Mouse (Mus musculus): Measurements from ENCODE around the gene Synj2. TPM values are rescaled to one million over a fixed set of nuclear protein-coding genes. Genes with fewer than 3 reads are reported as not detected.

Gene Synj2
- polyA plus RNA-seq, 1 experiment from 2014 or later: 1.5 TPM

GRCm38 (mm10) chr17:5936276-5936675 is 4.8 kb upstream of the Synj2 start:
- ATAC-seq (ENCODE audit: low FRiP score): no peak
- WGBS: 52% methylated on average over 14 of the region's 14 CpGs

DNA sequence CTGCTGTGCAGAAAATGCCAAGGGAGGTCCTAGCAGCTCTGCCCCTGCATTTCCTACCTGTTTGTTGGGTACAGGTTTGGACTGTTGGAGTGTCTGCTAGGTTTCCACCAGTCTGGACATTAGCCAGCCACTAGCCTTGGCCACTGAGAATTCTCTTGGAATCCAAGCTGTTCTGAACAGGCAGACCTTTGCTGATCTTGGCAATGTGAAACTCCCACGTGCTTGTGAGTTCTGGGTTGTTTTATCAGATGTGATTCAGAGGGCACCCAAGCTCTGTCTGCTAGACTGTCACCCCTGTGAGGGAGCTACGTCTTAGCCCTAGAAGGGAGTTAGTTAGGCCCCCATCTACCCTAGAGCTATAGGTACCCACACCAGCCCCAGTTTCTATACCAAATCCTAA is 3.6 kb upstream of the Synj2 start:
- H3K9me3 ChIP-seq (replicated peaks): no peaks in the 10 kb centered on the region
- H3K36me3 ChIP-seq: no peaks in the 10 kb centered on the region
- no peak overlapping the region for H3K9ac ChIP-seq (replicated peaks)
- WGBS: 81% methylated on average over 2 of the region's 2 CpGs
- H3K4me2 ChIP-seq: no peak overlapping the region
- no peak overlapping the region for H3K27ac ChIP-seq (replicated peaks)
- no peak for ATAC-seq (ENCODE audit: low FRiP score)
- peaks cover 17% of the 10 kb centered on the region for H3K27me3 ChIP-seq (replicated peaks)
- peaks cover 25% of the 10 kb centered on the region for H3K4me1 ChIP-seq
- H3K4me3 ChIP-seq (replicated peaks): no peak overlapping the region

More at GRCm38 (mm10) chr17:5936276-5936675, 4.8 kb upstream of the Synj2 start:
- Histone ChIP-seq H3K4me1 (peaks cover 19% of the 10 kb centered on the region), H3K4me2 (no peak overlapping the region), H3K27me3 (replicated peaks) (peaks cover 5% of the 10 kb centered on the region; the same call in 1 of the 2 replicates), H3K9ac (replicated peaks) (no peak overlapping the region), H3K9me3 (replicated peaks) (no peaks in the 10 kb centered on the region), H3K4me3 (replicated peaks) (no peak overlapping the region), H3K27ac (replicated peaks) (no peak overlapping the region), H3K36me3 (no peaks in the 10 kb centered on the region)

DNA sequence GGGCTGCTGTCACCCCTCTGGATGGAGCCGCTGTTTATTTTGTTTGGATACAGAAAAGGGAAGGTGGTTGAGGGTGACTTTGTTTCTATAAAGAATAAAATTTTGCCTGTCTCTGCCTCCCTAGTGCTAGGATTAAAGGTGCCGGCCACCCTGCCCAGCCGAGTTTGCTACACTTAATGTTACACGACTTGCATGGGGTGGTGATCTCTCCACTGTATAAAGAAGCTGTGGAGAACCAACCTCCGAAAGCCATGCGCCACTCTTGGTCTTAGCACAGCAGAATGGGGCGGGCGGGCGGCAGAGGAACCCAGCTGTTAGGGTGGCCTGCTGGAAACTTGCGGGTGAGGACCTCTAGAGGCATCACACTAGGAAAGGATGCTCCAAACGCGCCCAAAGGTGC is 1.2 kb upstream of the Synj2 start:
- H3K4me2 ChIP-seq: no peak overlapping the region
- no peak for ATAC-seq (ENCODE audit: low FRiP score)
- no peak overlapping the region for H3K9ac ChIP-seq (replicated peaks)
- no peaks in the 10 kb centered on the region for H3K36me3 ChIP-seq
- H3K4me1 ChIP-seq: peaks cover 20% of the 10 kb centered on the region
- H3K9me3 ChIP-seq (replicated peaks): no peaks in the 10 kb centered on the region
- H3K27ac ChIP-seq (replicated peaks): no peak overlapping the region
- H3K4me3 ChIP-seq (replicated peaks): no peak overlapping the region
- H3K27me3 ChIP-seq (replicated peaks): peaks cover 21% of the 10 kb centered on the region
- 69% methylated on average over 12 of the region's 12 CpGs for WGBS

- Histone ChIP-seq H3K9me3 (replicated peaks) (no peaks in the 10 kb centered on the region), H3K9ac (replicated peaks) (peak overlapping the region; percentile 41; the same call in 1 of the 2 replicates), H3K4me1 (peaks cover 13% of the 10 kb centered on the region), H3K4me3 (replicated peaks) (peak overlapping the region; percentile 57), H3K4me2 (peak overlapping the region; percentile 90), H3K27ac (replicated peaks) (no peak overlapping the region), H3K36me3 (no peaks in the 10 kb centered on the region), H3K27me3 (replicated peaks) (peaks cover 21% of the 10 kb centered on the region)
- under 1% methylated on average over 29 of the region's 38 CpGs for WGBS
- peak; percentile 72 for ATAC-seq (ENCODE audit: low FRiP score)
These were observed 288 bp upstream of the Synj2 start for GRCm38 (mm10) chr17:5940792-5941191.

GRCm38 (mm10) chr17:5942156-5942555 is 1.1 kb downstream of the Synj2 start:
- H3K27ac ChIP-seq (replicated peaks): no peak overlapping the region
- 85% methylated on average over 3 of the region's 3 CpGs for WGBS
- H3K4me2 ChIP-seq: peak overlapping the region; percentile 90
- H3K27me3 ChIP-seq (replicated peaks): peaks cover 21% of the 10 kb centered on the region
- H3K9me3 ChIP-seq (replicated peaks): no peaks in the 10 kb centered on the region
- ATAC-seq (ENCODE audit: low FRiP score): no peak
- H3K4me3 ChIP-seq (replicated peaks): peak overlapping the region; percentile 57; the same call in 1 of the 2 replicates
- H3K4me1 ChIP-seq: peaks cover 10% of the 10 kb centered on the region
- H3K36me3 ChIP-seq: no peaks in the 10 kb centered on the region
- H3K9ac ChIP-seq (replicated peaks): no peak overlapping the region

DNA sequence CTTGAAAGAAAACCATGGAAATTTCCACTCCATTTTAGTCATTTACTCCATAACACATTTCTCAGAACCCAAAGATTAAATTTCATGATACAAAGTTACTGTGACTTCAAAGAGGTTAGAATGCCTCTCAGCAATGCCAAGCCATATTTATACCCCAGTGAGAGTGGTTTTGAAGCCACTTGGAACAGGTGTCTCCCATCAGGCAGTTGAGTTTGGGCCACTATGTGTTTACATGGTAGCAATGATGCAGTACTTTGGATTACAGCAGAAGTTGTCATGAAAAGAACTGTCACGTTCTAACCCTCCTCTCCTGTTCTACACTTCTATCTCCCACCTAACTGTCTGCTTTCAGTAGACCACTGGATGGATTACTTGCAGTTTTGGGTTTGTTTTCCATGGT is 2.0 kb downstream of the Synj2 start:
- no peak overlapping the region for H3K4me2 ChIP-seq
- H3K4me3 ChIP-seq (replicated peaks): no peak overlapping the region
- no peaks in the 10 kb centered on the region for H3K9me3 ChIP-seq (replicated peaks)
- H3K27me3 ChIP-seq (replicated peaks): peaks cover 21% of the 10 kb centered on the region
- no peak overlapping the region for H3K9ac ChIP-seq (replicated peaks)
- peaks cover 10% of the 10 kb centered on the region for H3K4me1 ChIP-seq
- WGBS: 80% methylated on average over 1 of the region's 1 CpGs
- no peaks in the 10 kb centered on the region for H3K36me3 ChIP-seq
- ATAC-seq (ENCODE audit: low FRiP score): no peak
- no peak overlapping the region for H3K27ac ChIP-seq (replicated peaks)

DNA sequence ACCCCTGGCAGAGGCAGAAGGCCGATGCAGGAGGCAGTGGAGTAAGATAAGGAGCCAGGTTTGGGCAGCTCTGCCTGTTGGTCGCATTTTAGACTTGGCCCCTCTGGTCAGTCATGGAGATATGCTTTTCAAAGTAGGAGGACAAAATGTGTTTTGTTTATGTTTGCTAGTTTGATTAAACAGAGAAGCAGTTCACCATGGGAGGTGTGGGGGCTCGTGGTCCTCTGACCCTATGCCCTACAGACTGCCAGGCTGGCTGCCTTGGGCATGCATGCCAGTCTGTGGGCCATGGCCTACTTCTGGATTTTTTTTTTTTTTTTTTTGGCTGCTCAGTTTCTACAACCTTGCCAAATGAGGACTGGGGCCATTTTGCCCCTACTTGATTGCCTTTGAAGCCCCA is 6.0 kb downstream of the Synj2 start:
- WGBS: 79% methylated on average over 3 of the region's 3 CpGs
- ATAC-seq (ENCODE audit: low FRiP score): no peak

GRCm38 (mm10) chr17:5952455-5952854 is 11.4 kb downstream of the Synj2 start:
- Histone ChIP-seq H3K9me3 (replicated peaks) (no peaks in the 10 kb centered on the region), H3K4me3 (replicated peaks) (no peak overlapping the region), H3K9ac (replicated peaks) (no peak overlapping the region), H3K4me1 (no peaks in the 10 kb centered on the region), H3K27ac (replicated peaks) (no peak overlapping the region), H3K27me3 (replicated peaks) (no peaks in the 10 kb centered on the region), H3K4me2 (no peak overlapping the region), H3K36me3 (no peaks in the 10 kb centered on the region)
- ATAC-seq (ENCODE audit: low FRiP score): no peak
- WGBS: 91% methylated on average over 4 of the region's 4 CpGs

More for the DNA sequence above, 6.0 kb downstream of the Synj2 start:
- H3K9me3 ChIP-seq (replicated peaks): no peaks in the 10 kb centered on the region
- no peaks in the 10 kb centered on the region for H3K36me3 ChIP-seq
- H3K4me3 ChIP-seq (replicated peaks): no peak overlapping the region
- no peaks in the 10 kb centered on the region for H3K4me1 ChIP-seq
- H3K9ac ChIP-seq (replicated peaks): no peak overlapping the region
- no peak overlapping the region for H3K27ac ChIP-seq (replicated peaks)
- H3K4me2 ChIP-seq: no peak overlapping the region
- H3K27me3 ChIP-seq (replicated peaks): peaks cover 8% of the 10 kb centered on the region

DNA sequence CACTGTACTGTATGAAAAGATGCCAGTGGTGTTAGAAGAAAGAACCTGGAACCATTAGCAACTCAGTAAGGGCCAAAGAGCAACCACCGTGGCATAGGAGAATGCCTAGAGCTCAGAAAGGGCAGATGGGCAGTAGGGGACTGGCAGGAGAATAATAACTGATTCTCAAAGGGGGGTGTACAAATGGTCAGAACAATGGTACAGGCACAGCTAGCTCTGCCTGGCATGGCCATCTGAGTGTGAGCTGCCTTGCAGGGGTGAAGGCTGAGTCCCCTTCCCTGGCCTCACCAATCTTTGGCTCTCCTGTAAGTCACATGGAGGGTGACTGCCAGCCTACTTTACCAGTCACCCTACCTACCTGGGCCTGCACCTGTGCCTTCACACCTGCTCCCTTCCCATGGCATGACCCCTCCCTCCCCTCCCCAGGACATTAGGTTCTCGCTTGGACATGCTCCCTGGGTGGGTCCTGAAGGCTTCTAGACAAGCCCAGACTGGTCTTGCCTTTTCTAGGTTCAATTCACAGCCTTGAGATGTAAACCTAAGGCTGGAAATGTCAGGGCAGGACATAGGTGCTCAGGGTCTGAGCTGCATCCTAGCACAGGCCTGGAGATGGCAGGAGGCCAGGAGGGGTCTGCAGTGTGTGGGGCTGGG is 15.4 kb downstream of the Synj2 start:
- Histone ChIP-seq H3K4me1 (no peaks in the 10 kb centered on the region), H3K4me2 (no peak overlapping the region), H3K27me3 (replicated peaks) (no peaks in the 10 kb centered on the region), H3K36me3 (no peaks in the 10 kb centered on the region), H3K4me3 (replicated peaks) (no peak overlapping the region), H3K9me3 (replicated peaks) (no peaks in the 10 kb centered on the region), H3K27ac (replicated peaks) (no peak overlapping the region), H3K9ac (replicated peaks) (no peak overlapping the region)
- 73% methylated on average over 2 of the region's 2 CpGs for WGBS
- ATAC-seq (ENCODE audit: low FRiP score): no peak

DNA sequence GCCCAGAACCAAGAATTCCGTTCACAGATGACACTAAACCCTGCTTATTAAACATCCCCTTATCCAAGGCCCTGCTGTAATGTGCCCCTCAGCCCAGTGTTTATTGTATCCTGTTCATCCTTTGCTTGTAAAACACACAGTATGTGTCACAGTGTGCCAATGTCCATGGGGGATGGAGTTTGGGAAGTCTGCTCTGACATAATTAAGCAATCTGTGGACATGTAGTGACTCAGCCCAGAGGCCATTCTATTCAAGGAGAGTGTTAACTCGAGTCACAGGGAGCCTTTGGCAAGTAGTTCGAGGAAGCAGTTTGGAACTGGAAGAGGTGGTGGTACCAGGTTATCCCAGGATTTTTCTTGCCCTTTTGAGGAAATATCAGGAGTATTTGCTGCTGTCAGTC is 16.0 kb downstream of the Synj2 start:
- Histone ChIP-seq H3K4me3 (replicated peaks) (no peak overlapping the region), H3K27ac (replicated peaks) (no peak overlapping the region), H3K36me3 (no peaks in the 10 kb centered on the region), H3K4me2 (no peak overlapping the region), H3K9me3 (replicated peaks) (no peaks in the 10 kb centered on the region), H3K27me3 (replicated peaks) (no peaks in the 10 kb centered on the region), H3K4me1 (no peaks in the 10 kb centered on the region), H3K9ac (replicated peaks) (no peak overlapping the region)
- WGBS: 51% methylated on average over 3 of the region's 3 CpGs
- ATAC-seq (ENCODE audit: low FRiP score): no peak

- no peaks in the 10 kb centered on the region for H3K4me1 ChIP-seq
- no peak overlapping the region for H3K9ac ChIP-seq (replicated peaks)
- H3K4me3 ChIP-seq (replicated peaks): no peak overlapping the region
- H3K27me3 ChIP-seq (replicated peaks): no peaks in the 10 kb centered on the region
- no peaks in the 10 kb centered on the region for H3K36me3 ChIP-seq
- H3K27ac ChIP-seq (replicated peaks): no peak overlapping the region
- H3K4me2 ChIP-seq: no peak overlapping the region
- 91% methylated on average over 5 of the region's 5 CpGs for WGBS
- no peaks in the 10 kb centered on the region for H3K9me3 ChIP-seq (replicated peaks)
- ATAC-seq (ENCODE audit: low FRiP score): no peak
These were observed 17.1 kb downstream of the Synj2 start for GRCm38 (mm10) chr17:5958229-5958628.

GRCm38 (mm10) chr17:5958636-5959035 is 17.6 kb downstream of the Synj2 start:
- ATAC-seq (ENCODE audit: low FRiP score): no peak
- no peaks in the 10 kb centered on the region for H3K4me1 ChIP-seq
- no peaks in the 10 kb centered on the region for H3K36me3 ChIP-seq
- H3K9me3 ChIP-seq (replicated peaks): no peaks in the 10 kb centered on the region
- H3K9ac ChIP-seq (replicated peaks): no peak overlapping the region
- H3K27me3 ChIP-seq (replicated peaks): no peaks in the 10 kb centered on the region
- no peak overlapping the region for H3K4me3 ChIP-seq (replicated peaks)
- H3K4me2 ChIP-seq: no peak overlapping the region
- 88% methylated on average over 10 of the region's 10 CpGs for WGBS
- no peak overlapping the region for H3K27ac ChIP-seq (replicated peaks)

Data from neural tube, embryonic 15.5 days (tissue).